Comparison of ENCODE assay signal across 11 mouse cellular contexts in the genomic region with DNA sequence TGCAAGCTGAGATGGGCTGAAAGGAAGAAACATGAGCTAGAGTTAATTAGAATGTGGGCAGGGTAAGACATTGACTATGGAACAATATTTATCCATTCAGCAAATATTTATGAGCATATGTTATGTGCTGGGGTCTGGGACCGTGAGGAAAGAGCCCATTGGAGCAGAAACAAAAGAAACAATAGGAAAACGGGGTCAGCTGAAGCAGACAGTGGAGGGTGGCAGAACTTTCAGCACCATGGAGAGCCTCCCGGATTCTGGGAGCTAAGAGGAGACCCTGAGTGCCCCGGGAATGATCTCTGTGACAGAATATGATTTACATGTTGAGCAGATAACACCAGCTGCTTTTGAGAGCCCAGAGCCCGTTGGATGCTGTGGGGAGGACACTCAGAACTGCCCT. TPM values are rescaled to one million over a fixed set of nuclear protein-coding genes. Genes with fewer than 3 reads are reported as not detected.
DNase-seq lines count a peak whose midpoint lies in the region; ATAC-seq and TF ChIP-seq lines count a peak whose summit lies in the region.
"Had no signal": no experiment of that assay in that cellular context is flagged by ENCODE, and none has a peak within 500 bp of the region (broad histone marks: within the 10 kb centered on the region; RNA-seq: fewer than 3 reads in every experiment).

No protein-coding gene starts in this region.

- DNase-seq in gastrocnemius, postnatal 10 days, result peak; percentile 14
- no peak for DNase-seq in gastrocnemius, postnatal 14 days
- no peak for DNase-seq in testis, postnatal 14 days (ENCODE audit: low spot score)
- DNase-seq in urinary bladder, postnatal 36 days (ENCODE audit: low spot score in 2 of 2), result no peak
- DNase-seq in c-Kit-positive CD71-positive TER-119-positive erythroid progenitor cells, embryonic 14.5 days (ENCODE audit: low spot score), result no peak
- no peak for DNase-seq in gastrocnemius, postnatal 25 days
- DNase-seq: cerebellum, postnatal 25 days; lung, adult 2 months had no signal

- no peak for ATAC-seq in hindbrain, embryonic 13.5 days (ENCODE audit: low FRiP score)

- H3K4me1 ChIP-seq in testis, adult 2 months (ENCODE audit: control insufficient read depth, insufficient read depth, low read length), result no peaks in the 10 kb centered on the region; the same call in 1 of the 2 replicates
- H3K4me1 ChIP-seq in hindbrain, embryonic 13.5 days (replicated peaks), result peaks cover 30% of the 10 kb centered on the region

- no peak for TF ChIP-seq CTCF in testis, adult 2 months (IDR thresholded peaks at IDR 0.05; ENCODE audit: control insufficient read depth, insufficient read depth, insufficient replicate concordance, low read depth, low read length)

- no peak overlapping the region for H3K4me2 ChIP-seq in hindbrain, embryonic 13.5 days

- H3K9me3 ChIP-seq in hindbrain, embryonic 13.5 days, result no peaks in the 10 kb centered on the region

- H3K27ac ChIP-seq in testis, adult 2 months (ENCODE audit: control insufficient read depth, insufficient read depth, low read depth, low read length), result no peak overlapping the region
- peak overlapping the region; percentile 70 for H3K27ac ChIP-seq in hindbrain, embryonic 13.5 days

- 8% methylated on average over 5 of the region's 5 CpGs for WGBS in hindbrain, embryonic 13.5 days

- H3K4me3 ChIP-seq in testis, adult 2 months (ENCODE audit: control insufficient read depth, low read depth, low read length), result peak overlapping the region; percentile 43
- no peak overlapping the region for H3K4me3 ChIP-seq in hindbrain, embryonic 13.5 days

- no peaks in the 10 kb centered on the region for H3K27me3 ChIP-seq in testis, adult 2 months (ENCODE audit: control insufficient read depth, insufficient read depth, low read length)
- H3K27me3 ChIP-seq in hindbrain, embryonic 13.5 days, result no peaks in the 10 kb centered on the region

- H3K36me3 ChIP-seq in testis, adult 2 months (ENCODE audit: control insufficient read depth, insufficient read depth, low read length), result no peaks in the 10 kb centered on the region
- peaks cover 20% of the 10 kb centered on the region for H3K36me3 ChIP-seq in hindbrain, embryonic 13.5 days

- 0 out of 2 replicates have a peak overlapping the region, but pooled peaks have one; percentile 24 for H3K9ac ChIP-seq in hindbrain, embryonic 13.5 days

- TF ChIP-seq POLR2A in testis, adult 2 months (IDR thresholded peaks at IDR 0.05; ENCODE audit: control insufficient read depth, low read depth, low read length), result no peak

- intact Hi-C loops in gastrocnemius, postnatal 14 days (cut with DNase I; ENCODE audit: low total_unique reads), result no loop called here

RNA-seq across cellular contexts. Expression of a gene that starts 37.7 kb away (rescaled TPM):
- under 1 TPM; 0.19 to 0.36 TPM for total RNA-seq in gastrocnemius, postnatal 10 days (2021)
- total RNA-seq in gastrocnemius, postnatal 14 days (2021), result under 1 TPM; 0.08 to 0.09 TPM
- polyA plus RNA-seq in testis, adult 2 months (2012; rRNA removed), result 0.54 and 1.0 TPM in 2 replicates
- 21.8 and 23.6 TPM in 2 replicates for polyA plus RNA-seq in hindbrain, embryonic 13.5 days (2015; fragmentation: Nextera tagmentation; extraction: Ambion mirVana)
- under 1 TPM; 0.20 to 0.24 TPM for total RNA-seq in gastrocnemius, postnatal 25 days (2021)
- total RNA-seq: hematopoietic stem cell, adult 5-6 weeks had no signal
